Mouse (Mus musculus): ENCODE measurements around the gene 9430097D07Rik.

Gene 9430097D07Rik

DNA sequence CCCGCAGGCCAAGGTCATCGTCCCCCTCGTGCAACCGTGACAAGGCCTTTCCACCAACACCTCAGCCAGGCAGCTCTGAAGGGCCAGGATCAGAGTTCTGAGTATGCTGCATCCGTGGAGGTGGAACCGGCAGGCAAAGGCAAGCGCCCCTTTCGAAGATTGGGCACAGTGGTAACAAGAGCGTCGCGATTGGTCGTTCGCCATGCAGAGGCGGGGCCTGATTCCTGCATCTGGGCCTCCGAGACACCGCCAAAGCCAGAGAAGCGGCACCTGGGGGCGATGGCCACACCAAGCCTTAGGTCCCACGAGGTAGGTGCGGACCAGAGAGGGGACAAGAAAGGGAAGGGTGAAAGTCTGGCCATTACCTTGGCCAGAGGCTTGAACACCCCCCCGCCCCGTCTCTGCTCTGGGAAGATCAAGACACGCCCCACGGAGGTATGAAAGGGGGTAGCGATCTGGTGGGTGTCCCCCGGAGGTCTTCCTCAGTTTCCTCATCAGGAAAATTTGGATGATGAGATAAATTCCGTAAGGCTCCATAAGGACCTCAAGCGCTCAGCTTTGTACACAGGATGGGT, at the start of gene 9430097D07Rik:
9430097D07Rik (minus strand) TSS at position 99 of the 575 bp plus-strand sequence.
- no peak for DNase-seq (ENCODE audit: extremely low read depth, low read depth)

DNA sequence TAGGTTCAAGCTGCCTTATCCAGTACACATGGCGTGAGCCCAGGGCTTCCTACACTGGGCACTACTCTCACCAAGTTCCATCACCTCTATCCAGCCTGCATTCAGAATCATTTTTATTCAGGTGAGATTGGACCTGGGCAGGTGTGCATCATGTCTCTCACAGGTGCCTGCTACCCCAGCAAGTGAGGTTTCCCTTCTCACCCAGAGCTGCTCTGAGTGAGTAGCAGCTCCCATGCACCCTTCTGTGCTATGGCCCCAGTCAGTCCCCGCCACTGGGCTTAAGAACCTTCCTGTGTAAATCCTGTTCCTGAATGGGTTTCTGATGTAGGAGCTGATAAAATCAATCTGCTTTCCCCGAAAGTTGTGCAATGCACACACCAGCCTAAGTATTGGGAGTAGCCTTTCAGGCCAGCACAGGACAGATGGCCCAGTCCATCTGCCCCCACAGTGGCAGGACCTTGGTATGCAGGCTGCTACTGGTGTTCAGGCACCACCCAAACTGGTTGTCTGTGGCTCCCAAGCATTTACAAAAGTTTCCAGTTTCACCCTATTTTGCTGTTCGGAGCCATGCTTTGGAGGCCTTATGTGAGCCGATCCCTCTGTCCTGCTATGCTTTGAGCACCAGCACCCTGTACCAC, 48.7 kb upstream of the 9430097D07Rik start:
- DNase-seq (ENCODE audit: extremely low read depth, low read depth), result no peak

GRCm38 (mm10) chr2:32621517-32621859, 46.0 kb upstream of the 9430097D07Rik start, which contains the start of gene Ak1:
Ak1 (plus strand) TSS chr2:32621758.
- no peak for DNase-seq (ENCODE audit: extremely low read depth, low read depth)

- DNase-seq (ENCODE audit: extremely low read depth, low read depth), result peak; percentile 67
Observed at GRCm38 (mm10) chr2:32620682-32621516, 45.4 kb upstream of the 9430097D07Rik start.

GRCm38 (mm10) chr2:32618051-32618450, 42.6 kb upstream of the 9430097D07Rik start:
- DNase-seq (ENCODE audit: extremely low read depth, low read depth), result no peak

- no peak for DNase-seq (ENCODE audit: extremely low read depth, low read depth)
Observed at GRCm38 (mm10) chr2:32617601-32618000, 42.1 kb upstream of the 9430097D07Rik start.

DNA sequence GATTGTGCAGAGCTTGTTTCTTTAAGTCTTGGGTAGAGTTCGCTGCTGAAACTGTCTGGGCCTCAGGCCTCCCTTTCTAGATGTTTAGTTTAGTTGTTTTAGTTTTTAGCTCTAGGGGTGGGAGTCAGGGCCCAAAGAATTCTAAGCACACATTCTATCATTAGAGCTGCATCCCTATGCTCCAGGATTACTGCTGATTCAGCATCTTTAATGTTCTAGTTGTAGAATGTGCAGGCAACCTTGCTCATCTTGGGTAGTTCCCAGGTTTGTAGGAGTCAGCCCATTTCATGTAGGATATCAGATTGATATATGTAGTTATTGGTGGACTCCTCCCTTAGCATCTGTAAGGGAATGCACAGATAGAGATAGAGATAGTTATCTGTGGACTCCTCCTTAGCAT, 41.6 kb upstream of the 9430097D07Rik start:
- no peak for DNase-seq (ENCODE audit: extremely low read depth, low read depth)

GRCm38 (mm10) chr2:32612274-32612673, 36.8 kb upstream of the 9430097D07Rik start:
- no peak for DNase-seq (ENCODE audit: extremely low read depth, low read depth)

- peak; percentile 44 for DNase-seq (ENCODE audit: extremely low read depth, low read depth)
Observed at GRCm38 (mm10) chr2:32610610-32611229, 35.2 kb upstream of the 9430097D07Rik start.

- DNase-seq (ENCODE audit: extremely low read depth, low read depth), result no peak
Observed at GRCm38 (mm10) chr2:32608778-32609435, 33.4 kb upstream of the 9430097D07Rik start.

DNA sequence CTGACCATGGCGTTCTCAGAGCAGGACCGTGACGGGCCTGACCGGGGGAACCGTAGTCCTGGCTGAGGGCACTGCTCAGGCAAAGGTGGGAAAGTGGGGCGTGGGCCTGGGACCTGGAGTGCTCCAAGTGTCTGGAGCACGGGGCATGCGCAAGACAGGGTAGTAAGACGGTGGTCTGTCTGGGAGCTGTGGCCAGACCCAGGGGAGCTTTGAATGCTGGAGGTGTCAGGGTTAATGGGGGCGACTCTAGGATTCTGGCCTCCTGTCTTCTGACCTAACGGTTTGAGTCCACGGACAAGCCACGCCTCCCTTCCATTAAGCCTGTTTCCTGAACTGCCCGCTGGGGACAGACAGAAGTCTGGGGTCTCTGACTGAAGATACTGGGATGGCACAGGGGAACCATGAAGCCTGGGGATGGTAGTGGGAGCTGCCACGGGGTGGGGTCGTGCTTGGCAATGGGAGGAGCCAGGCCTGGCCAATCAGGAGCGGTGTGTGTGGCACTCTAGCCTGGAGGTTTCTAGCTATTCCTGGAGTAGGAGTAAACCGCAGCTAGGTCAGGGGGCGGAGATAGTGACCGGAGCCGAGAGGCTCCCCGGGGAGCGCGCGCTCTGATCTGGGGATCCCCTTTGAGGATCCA, 32.8 kb upstream of the 9430097D07Rik start:
- peak; percentile 81 for DNase-seq (ENCODE audit: extremely low read depth, low read depth)

- DNase-seq (ENCODE audit: extremely low read depth, low read depth), result peak; percentile 30
Observed at GRCm38 (mm10) chr2:32607262-32607947, 31.9 kb upstream of the 9430097D07Rik start.

GRCm38 (mm10) chr2:32606161-32607142, 31.0 kb upstream of the 9430097D07Rik start:
- peak; percentile 76 for DNase-seq (ENCODE audit: extremely low read depth, low read depth)

DNA sequence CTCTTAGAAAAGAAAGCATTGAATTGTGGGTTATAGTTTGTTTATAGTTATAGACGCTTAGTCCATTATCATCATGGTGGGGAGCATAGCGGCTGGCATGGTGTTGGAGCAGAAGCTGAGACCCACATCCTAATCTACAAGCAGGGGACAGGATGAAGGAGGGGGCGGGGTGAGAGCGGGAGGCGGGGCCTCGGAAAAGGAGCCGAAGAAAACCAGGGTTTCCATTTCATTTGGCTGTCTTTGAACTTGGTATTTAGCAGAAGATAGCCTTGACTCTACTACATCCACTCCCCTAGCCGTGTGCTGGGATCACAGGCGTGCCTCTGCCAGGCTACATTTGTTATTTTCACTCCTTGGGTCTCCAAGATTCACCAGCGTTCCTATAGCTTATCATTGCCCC, 29.1 kb upstream of the 9430097D07Rik start:
- DNase-seq (ENCODE audit: extremely low read depth, low read depth), result no peak

GRCm38 (mm10) chr2:32602600-32603054, 27.1 kb upstream of the 9430097D07Rik start:
- peak; percentile 63 for DNase-seq (ENCODE audit: extremely low read depth, low read depth)

DNA sequence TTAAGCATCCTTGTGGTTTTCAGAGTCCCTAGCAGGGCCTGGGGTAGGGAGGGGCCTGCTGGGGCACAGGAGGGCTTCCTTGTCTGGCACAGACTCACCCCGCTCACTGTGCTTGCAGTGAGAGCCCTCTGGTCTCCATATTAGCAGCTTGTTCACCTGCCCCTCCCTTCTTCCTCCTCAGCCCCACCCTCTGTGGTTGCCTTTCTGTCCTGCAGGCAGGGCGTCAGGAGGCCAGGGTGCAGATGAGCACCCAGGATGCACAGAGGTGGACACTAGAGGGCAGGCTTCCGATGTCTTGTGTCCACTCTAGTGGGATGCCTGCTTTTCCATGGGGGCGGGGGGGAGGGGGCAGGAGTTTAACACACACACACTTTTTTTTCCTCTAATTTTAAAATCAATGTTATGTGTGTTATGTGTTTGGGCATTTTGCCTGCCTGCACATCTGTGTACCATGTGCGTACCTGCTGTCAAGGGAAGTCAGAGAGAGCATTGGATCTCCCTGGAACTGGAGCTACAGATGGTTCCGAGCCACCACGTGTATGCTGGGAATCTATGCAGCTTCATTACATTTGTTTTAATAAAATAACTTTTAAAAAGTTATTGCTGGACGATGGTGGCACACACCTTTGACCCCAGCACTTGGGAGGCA, 26.1 kb upstream of the 9430097D07Rik start:
- no peak for DNase-seq (ENCODE audit: extremely low read depth, low read depth)

GRCm38 (mm10) chr2:32599409-32599808, 23.9 kb upstream of the 9430097D07Rik start, which contains the start of gene St6galnac6:
St6galnac6 (plus strand) TSS chr2:32599709.
- DNase-seq (ENCODE audit: extremely low read depth, low read depth), result no peak

GRCm38 (mm10) chr2:32598506-32598905, 23.0 kb upstream of the 9430097D07Rik start:
- no peak for DNase-seq (ENCODE audit: extremely low read depth, low read depth)

Measured in MEL-GATA-1-ER (cell line).